Mouse (Mus musculus) heart, postnatal 4 days (tissue): ENCODE measurements around the gene Nrp1. TPM values are rescaled to one million over a fixed set of nuclear protein-coding genes. Genes with fewer than 3 reads are reported as not detected.
A peak's percentile ranks its signal among the peaks of the same experiment; 100 is the strongest.

Experiments
- DNase-seq: peaks from one replicate; pipeline ENCODE4 v3.0.0; 2021
- total RNA-seq, 2 experiments: library from RNA; stranded (reverse); gene quantifications; 2 replicates each; pipeline ENCODE4 v1.2.3; 2021

The Nrp1 gene
- total RNA-seq, 2 experiments from 2014 or later: 153 to 156 TPM

- no peak for DNase-seq
Observed at GRCm38 (mm10) chr8:128371789-128372188, 13.4 kb downstream of the Nrp1 start.

- no peak for DNase-seq
Observed at GRCm38 (mm10) chr8:128372724-128373123, 14.3 kb downstream of the Nrp1 start.

GRCm38 (mm10) chr8:128373418-128373817 is 15.0 kb downstream of the Nrp1 start:
- no peak for DNase-seq

GRCm38 (mm10) chr8:128375291-128375690 is 16.9 kb downstream of the Nrp1 start:
- no peak for DNase-seq

- peak; percentile 37 for DNase-seq
Observed at GRCm38 (mm10) chr8:128383176-128383575, 24.8 kb downstream of the Nrp1 start.

- DNase-seq: no peak
Observed at GRCm38 (mm10) chr8:128384366-128384765, 26.0 kb downstream of the Nrp1 start.

- DNase-seq: no peak
Observed at GRCm38 (mm10) chr8:128384921-128385332, 26.5 kb downstream of the Nrp1 start.

GRCm38 (mm10) chr8:128386963-128387621 is 28.7 kb downstream of the Nrp1 start:
- peak; percentile 34 for DNase-seq

- no peak for DNase-seq
Observed at GRCm38 (mm10) chr8:128390759-128391158, 32.4 kb downstream of the Nrp1 start.

GRCm38 (mm10) chr8:128391182-128391760 is 32.9 kb downstream of the Nrp1 start:
- no peak for DNase-seq

- DNase-seq: no peak
Observed at GRCm38 (mm10) chr8:128394671-128395193, 36.3 kb downstream of the Nrp1 start.

GRCm38 (mm10) chr8:128396968-128397367 is 38.6 kb downstream of the Nrp1 start:
- DNase-seq: no peak

- DNase-seq: no peak
Observed at GRCm38 (mm10) chr8:128397441-128397840, 39.0 kb downstream of the Nrp1 start.

- DNase-seq: no peak
Observed at GRCm38 (mm10) chr8:128398472-128399091, 40.2 kb downstream of the Nrp1 start.

- DNase-seq: no peak
Observed at GRCm38 (mm10) chr8:128400286-128400685, 41.9 kb downstream of the Nrp1 start.

- DNase-seq: peak; percentile 28
Observed at GRCm38 (mm10) chr8:128404876-128405275, 46.5 kb downstream of the Nrp1 start.

GRCm38 (mm10) chr8:128413381-128413780 is 55.0 kb downstream of the Nrp1 start:
- DNase-seq: peak; percentile 58

- peak; percentile 21 for DNase-seq
Observed at GRCm38 (mm10) chr8:128415730-128416684, 57.6 kb downstream of the Nrp1 start.

GRCm38 (mm10) chr8:128416896-128417295 is 58.5 kb downstream of the Nrp1 start:
- DNase-seq: no peak

- no peak for DNase-seq
Observed at GRCm38 (mm10) chr8:128417956-128418796, 59.8 kb downstream of the Nrp1 start.

- DNase-seq: no peak
Observed at GRCm38 (mm10) chr8:128419984-128420383, 61.6 kb downstream of the Nrp1 start.
